Mouse (Mus musculus): ENCODE data around the gene Fgd6. TPM values are rescaled to one million over a fixed set of nuclear protein-coding genes. Genes with fewer than 3 reads are reported as not detected.

Gene Fgd6
- polyA plus RNA-seq, 1 experiment, result 2.3 TPM

DNA sequence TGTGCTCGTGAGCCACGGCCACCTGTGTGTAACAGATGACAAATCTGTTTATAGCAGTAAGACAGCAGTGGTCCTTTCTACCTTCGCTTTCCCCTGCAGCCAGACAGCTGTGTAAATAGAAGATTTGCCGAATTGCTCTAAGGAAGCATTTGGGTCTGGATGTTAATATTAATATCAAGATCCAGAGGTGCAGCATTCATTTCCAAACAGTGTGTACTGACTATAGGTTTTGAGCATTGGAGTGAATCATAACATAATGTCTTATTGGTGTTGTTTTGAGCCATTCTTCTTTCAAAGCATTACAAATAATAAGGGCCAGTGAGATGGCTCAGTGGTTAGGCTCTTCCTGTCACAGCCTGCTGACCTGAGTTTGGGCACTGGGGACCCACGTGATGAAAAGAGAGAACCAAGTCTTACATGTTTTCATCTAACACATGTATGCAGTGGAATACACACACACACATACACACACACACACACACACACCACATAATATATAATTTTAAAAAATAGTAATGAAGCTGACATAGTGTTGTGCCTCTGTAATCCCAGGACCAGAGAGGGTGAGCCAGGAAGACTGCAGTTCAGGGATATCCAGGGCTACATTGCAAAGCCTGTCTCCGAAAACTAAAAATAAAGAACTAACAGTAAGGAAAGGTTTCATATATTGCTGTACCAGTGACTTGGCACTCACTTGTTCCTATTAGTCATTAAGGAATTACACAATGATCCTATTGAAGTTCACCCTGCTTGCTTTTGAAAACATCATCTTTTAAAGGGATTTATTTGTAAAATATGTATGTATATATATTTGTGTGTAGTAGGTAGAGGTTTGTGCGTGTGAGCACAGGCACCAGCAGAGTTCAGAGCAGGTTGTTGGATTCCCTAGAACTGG, 2.8 kb downstream of the Fgd6 start:
- Histone ChIP-seq H3K36me3 (ENCODE audit: control insufficient read depth, insufficient read depth, low read length) (no peaks in the 10 kb centered on the region), H3K4me1 (ENCODE audit: control insufficient read depth, insufficient read depth, low read length) (no peaks in the 10 kb centered on the region; the same call in 1 of the 2 replicates), H3K4me3 (ENCODE audit: insufficient read depth, low read depth, low read length) (no peak overlapping the region), H3K27me3 (replicated peaks; ENCODE audit: control insufficient read depth, insufficient read depth, low read length) (no peaks in the 10 kb centered on the region), H3K27ac (ENCODE audit: insufficient read depth, low read depth, low read length) (no peak overlapping the region)
- TF ChIP-seq CTCF (conservative IDR thresholded peaks at IDR 0.05; ENCODE audit: insufficient read depth, insufficient read length, low read depth, low read length), result no peak
- no peak for TF ChIP-seq POLR2A (IDR thresholded peaks at IDR 0.05; ENCODE audit: low read depth, low read length)
- DNase-seq, result no peak
- WGBS, result 80% methylated on average over 7 of the region's 7 CpGs

DNA sequence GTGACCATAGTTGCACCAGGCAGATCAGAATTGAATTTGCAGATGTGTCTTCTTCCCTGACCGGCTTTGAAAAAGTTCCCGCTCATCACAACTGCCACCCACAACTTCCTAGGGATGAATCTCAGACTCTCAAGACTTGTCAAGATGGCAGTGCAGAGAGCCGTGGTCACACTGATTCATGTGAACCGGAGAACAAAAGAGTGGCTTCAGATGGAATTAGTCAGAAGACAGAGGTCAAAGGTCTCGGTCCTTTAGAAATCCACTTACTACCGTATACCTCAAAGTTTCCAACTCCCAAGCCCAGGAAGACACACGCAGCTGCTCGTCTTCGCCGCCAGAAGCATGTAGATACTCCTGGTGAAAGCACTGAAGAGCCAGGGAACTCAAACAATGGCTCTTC, 8.1 kb downstream of the Fgd6 start:
- Histone ChIP-seq H3K36me3 (ENCODE audit: control insufficient read depth, insufficient read depth, low read length) (no peaks in the 10 kb centered on the region), H3K4me1 (ENCODE audit: control insufficient read depth, insufficient read depth, low read length) (peaks cover 2% of the 10 kb centered on the region; the same call in 1 of the 2 replicates), H3K27ac (ENCODE audit: insufficient read depth, low read depth, low read length) (no peak overlapping the region), H3K27me3 (replicated peaks; ENCODE audit: control insufficient read depth, insufficient read depth, low read length) (no peaks in the 10 kb centered on the region), H3K4me3 (ENCODE audit: insufficient read depth, low read depth, low read length) (no peak overlapping the region)
- TF ChIP-seq CTCF (conservative IDR thresholded peaks at IDR 0.05; ENCODE audit: insufficient read depth, insufficient read length, low read depth, low read length), result no peak
- no peak for TF ChIP-seq POLR2A (IDR thresholded peaks at IDR 0.05; ENCODE audit: low read depth, low read length)
- no peak for DNase-seq
- 90% methylated on average over 10 of the region's 10 CpGs for WGBS

DNA sequence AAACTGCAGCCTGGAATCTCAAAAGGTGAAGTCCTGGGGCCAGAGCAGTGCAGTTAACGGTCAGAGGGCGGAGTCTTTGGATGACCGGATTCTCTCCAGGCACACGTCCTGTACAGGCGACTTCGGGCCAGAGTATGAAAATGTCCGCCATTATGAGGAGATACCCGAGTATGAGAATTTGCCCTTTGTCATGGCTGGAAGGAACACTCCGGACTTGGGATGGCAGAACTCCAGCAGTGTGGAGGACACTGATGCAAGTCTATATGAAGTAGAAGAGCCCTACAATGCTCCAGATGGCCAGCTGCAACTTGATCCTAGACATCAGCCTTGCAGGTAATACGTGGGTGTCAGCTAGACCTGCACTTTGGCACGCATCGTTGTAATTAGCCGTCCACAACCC, 9.5 kb downstream of the Fgd6 start:
- WGBS, result 87% methylated on average over 13 of the region's 13 CpGs

DNA sequence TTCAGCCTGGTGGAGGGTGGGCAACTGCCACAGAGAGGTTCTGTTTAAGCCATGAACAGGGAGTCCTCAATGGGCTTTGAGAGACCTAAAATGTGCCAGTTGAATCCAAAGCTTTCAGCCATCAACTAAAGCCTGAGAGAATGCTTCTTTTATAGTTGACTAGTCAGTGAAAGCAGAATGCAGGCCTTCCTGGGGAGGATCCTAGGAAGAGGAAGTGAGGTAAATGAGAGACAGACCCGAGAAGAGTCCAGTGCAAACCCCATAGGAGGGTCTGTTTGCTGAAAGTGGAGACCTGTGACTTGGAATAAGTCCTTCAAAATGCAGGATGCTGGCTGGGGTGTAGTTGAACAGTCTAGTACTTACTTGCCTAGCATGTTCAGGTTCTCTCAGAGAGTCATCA, 11.2 kb downstream of the Fgd6 start:
- H3K4me3 ChIP-seq (ENCODE audit: insufficient read depth, low read depth, low read length), result no peak overlapping the region
- H3K27ac ChIP-seq (ENCODE audit: insufficient read depth, low read depth, low read length), result no peak overlapping the region
- no peaks in the 10 kb centered on the region for H3K36me3 ChIP-seq (ENCODE audit: control insufficient read depth, insufficient read depth, low read length)
- H3K27me3 ChIP-seq (replicated peaks; ENCODE audit: control insufficient read depth, insufficient read depth, low read length), result no peaks in the 10 kb centered on the region
- peaks cover 2% of the 10 kb centered on the region; the same call in 1 of the 2 replicates for H3K4me1 ChIP-seq (ENCODE audit: control insufficient read depth, insufficient read depth, low read length)
- no peak for DNase-seq
- TF ChIP-seq CTCF (conservative IDR thresholded peaks at IDR 0.05; ENCODE audit: insufficient read depth, insufficient read length, low read depth, low read length) (no peak), POLR2A (IDR thresholded peaks at IDR 0.05; ENCODE audit: low read depth, low read length) (no peak)
- 53% methylated on average over 1 of the region's 1 CpGs for WGBS

More for the DNA sequence above, 9.5 kb downstream of the Fgd6 start:
- Histone ChIP-seq H3K27ac (ENCODE audit: insufficient read depth, low read depth, low read length) (no peak overlapping the region), H3K36me3 (ENCODE audit: control insufficient read depth, insufficient read depth, low read length) (no peaks in the 10 kb centered on the region), H3K4me1 (ENCODE audit: control insufficient read depth, insufficient read depth, low read length) (peaks cover 2% of the 10 kb centered on the region; the same call in 1 of the 2 replicates), H3K27me3 (replicated peaks; ENCODE audit: control insufficient read depth, insufficient read depth, low read length) (no peaks in the 10 kb centered on the region), H3K4me3 (ENCODE audit: insufficient read depth, low read depth, low read length) (no peak overlapping the region)
- TF ChIP-seq POLR2A (IDR thresholded peaks at IDR 0.05; ENCODE audit: low read depth, low read length) (no peak), CTCF (conservative IDR thresholded peaks at IDR 0.05; ENCODE audit: insufficient read depth, insufficient read length, low read depth, low read length) (no peak)
- no peak for DNase-seq

DNA sequence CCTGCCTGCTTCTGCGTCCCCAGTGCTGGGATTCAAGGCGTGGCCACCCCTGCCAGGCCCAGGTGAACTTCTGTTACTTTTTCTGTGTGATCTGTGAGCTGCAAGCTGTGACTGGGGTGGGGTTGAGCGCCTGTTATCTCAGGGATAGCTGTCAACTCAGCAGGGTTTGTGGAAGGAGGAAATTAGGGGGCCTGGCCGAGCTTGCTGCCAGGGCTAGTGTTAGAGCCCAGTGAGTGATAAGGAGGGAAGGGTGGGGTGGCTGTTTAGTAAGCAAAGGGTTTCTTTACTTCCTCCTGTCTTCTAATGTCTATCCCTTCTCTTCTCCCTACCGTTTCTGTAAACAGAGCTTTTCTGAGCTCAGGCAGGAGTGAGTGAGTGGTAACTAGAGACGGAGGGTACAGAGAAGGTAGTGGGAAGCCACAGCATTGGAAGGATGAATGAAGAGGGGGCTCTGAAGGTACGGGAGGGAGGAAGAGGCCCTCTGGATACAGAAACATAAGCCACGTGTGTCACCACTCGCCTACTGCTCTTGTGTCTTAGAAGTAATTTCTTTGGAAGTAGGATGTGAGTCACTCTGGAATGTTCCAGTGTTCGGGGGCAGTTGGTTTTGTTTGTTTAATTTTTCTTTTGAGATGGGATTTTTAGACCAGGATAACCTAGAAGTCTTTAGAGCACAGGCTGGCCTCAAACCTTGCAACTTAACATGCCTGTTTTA, 12.2 kb downstream of the Fgd6 start:
- peak; percentile 27 for DNase-seq
- peak overlapping the region; percentile 61 for H3K27ac ChIP-seq (ENCODE audit: insufficient read depth, low read depth, low read length)
- TF ChIP-seq CTCF (conservative IDR thresholded peaks at IDR 0.05; ENCODE audit: insufficient read depth, insufficient read length, low read depth, low read length), result no peak
- WGBS, result 60% methylated on average over 10 of the region's 10 CpGs
- H3K27me3 ChIP-seq (replicated peaks; ENCODE audit: control insufficient read depth, insufficient read depth, low read length), result no peaks in the 10 kb centered on the region
- peaks cover 2% of the 10 kb centered on the region; the same call in 1 of the 2 replicates for H3K4me1 ChIP-seq (ENCODE audit: control insufficient read depth, insufficient read depth, low read length)
- no peaks in the 10 kb centered on the region for H3K36me3 ChIP-seq (ENCODE audit: control insufficient read depth, insufficient read depth, low read length)
- H3K4me3 ChIP-seq (ENCODE audit: insufficient read depth, low read depth, low read length), result no peak overlapping the region

DNA sequence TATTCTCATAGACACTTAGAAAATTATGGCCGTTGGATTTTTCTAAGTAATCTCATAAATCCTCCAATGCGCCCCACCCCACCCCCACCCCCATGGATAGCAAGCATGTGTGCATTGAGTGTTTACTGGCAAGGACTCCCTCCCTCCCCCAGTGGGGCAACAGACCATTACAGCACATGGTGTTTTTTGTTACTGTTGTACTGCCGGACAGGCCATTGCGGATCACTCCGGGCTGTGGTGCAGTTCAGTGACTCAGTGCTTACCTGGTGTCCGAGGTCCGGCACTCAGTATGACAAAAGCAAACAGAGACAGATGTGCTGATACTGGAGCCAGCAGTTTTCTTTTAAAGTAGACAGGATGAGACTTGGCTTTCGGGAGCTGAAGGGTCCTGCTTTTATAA, 13.3 kb downstream of the Fgd6 start:
- no peaks in the 10 kb centered on the region for H3K27me3 ChIP-seq (replicated peaks; ENCODE audit: control insufficient read depth, insufficient read depth, low read length)
- no peak for TF ChIP-seq POLR2A (IDR thresholded peaks at IDR 0.05; ENCODE audit: low read depth, low read length)
- TF ChIP-seq CTCF (conservative IDR thresholded peaks at IDR 0.05; ENCODE audit: insufficient read depth, insufficient read length, low read depth, low read length), result no peak
- H3K36me3 ChIP-seq (ENCODE audit: control insufficient read depth, insufficient read depth, low read length), result no peaks in the 10 kb centered on the region
- H3K4me3 ChIP-seq (ENCODE audit: insufficient read depth, low read depth, low read length), result no peak overlapping the region
- 44% methylated on average over 8 of the region's 8 CpGs for WGBS
- DNase-seq, result no peak
- no peak overlapping the region for H3K27ac ChIP-seq (ENCODE audit: insufficient read depth, low read depth, low read length)
- peaks cover 2% of the 10 kb centered on the region; the same call in 1 of the 2 replicates for H3K4me1 ChIP-seq (ENCODE audit: control insufficient read depth, insufficient read depth, low read length)

DNA sequence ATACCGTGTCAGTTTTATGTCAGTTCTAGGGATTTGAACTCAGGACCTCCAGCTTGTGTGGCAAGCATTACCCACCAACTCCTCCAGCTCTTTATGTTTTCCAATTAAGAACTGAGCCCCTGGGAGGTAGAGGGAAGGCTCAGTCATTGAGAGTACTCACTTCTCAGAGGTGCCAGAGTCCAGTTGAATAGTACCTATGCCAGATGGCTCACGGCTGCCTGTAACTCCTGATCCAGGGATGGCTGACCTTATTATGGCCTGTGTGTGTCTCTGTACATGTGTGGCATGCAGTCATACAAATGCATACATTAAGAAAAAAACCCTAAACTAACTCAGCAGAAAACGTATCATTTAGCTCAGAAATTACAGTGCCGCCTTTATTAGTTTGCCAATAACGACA, 14.9 kb downstream of the Fgd6 start:
- no peaks in the 10 kb centered on the region for H3K27me3 ChIP-seq (replicated peaks; ENCODE audit: control insufficient read depth, insufficient read depth, low read length)

More for the DNA sequence above, 14.9 kb downstream of the Fgd6 start:
- peaks cover 2% of the 10 kb centered on the region; the same call in 1 of the 2 replicates for H3K4me1 ChIP-seq (ENCODE audit: control insufficient read depth, insufficient read depth, low read length)
- H3K27ac ChIP-seq (ENCODE audit: insufficient read depth, low read depth, low read length), result no peak overlapping the region
- no peaks in the 10 kb centered on the region for H3K36me3 ChIP-seq (ENCODE audit: control insufficient read depth, insufficient read depth, low read length)
- no peak for TF ChIP-seq POLR2A (IDR thresholded peaks at IDR 0.05; ENCODE audit: low read depth, low read length)
- TF ChIP-seq CTCF (conservative IDR thresholded peaks at IDR 0.05; ENCODE audit: insufficient read depth, insufficient read length, low read depth, low read length), result no peak
- H3K4me3 ChIP-seq (ENCODE audit: insufficient read depth, low read depth, low read length), result no peak overlapping the region
- DNase-seq, result no peak
- WGBS, result 92% methylated on average over 5 of the region's 5 CpGs
